Mouse (Mus musculus): ENCODE results near the gene Ninj1. TPM values are rescaled to one million over a fixed set of nuclear protein-coding genes. Genes with fewer than 3 reads are reported as not detected.

Ninj1 gene
- total RNA-seq, 2 experiments from 2014 or later = 0.76 to 27.2 TPM

- no peak for ATAC-seq (replicated peaks; ENCODE audit: low FRiP score, poor library complexity, severe bottlenecking)
Observed at GRCm38 (mm10) chr13:49218651-49219050, 31.4 kb downstream of the Ninj1 start.

DNA sequence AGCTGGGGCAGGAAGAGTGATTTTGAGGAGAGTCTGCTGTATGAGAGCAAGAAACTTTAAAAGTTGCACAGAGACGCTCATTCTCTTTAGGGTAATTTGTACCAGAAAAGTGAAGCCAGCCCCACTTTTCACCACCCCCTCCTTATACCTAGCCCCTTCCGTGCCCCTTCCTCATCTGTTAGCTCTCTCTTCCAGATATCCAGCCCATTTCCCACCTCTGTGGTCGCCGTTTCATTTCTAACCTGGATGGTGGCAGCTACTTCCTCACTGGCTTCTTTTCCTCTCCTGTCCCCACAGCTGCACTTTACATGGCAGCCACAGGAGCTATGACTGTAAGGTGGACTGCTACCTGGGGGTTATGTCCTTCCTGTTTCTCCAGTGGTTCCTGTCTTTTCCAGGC lies 32.1 kb downstream of the Ninj1 start:
- no peak for ATAC-seq (replicated peaks; ENCODE audit: low FRiP score, poor library complexity, severe bottlenecking)

DNA sequence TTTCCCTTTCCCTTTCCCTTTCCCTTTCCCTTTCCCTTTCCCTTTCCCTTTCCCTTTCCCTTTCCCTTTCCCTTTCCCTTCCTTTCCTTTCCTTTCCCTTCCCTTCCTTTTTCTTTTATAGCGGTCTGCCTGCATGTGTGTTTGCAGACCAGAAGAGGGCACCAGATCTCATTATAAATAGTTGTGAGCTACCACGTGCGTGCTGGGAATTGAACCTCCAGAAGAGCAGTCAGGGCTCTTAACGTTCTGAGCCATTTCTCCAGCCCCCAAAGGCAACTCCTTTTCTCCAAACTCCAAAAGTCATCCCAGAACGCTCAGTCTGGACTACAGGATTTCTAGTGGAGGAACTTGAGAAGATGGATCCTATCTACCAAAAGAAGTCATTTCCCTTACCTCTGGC lies 33.6 kb downstream of the Ninj1 start:
- no peak for ATAC-seq (replicated peaks; ENCODE audit: low FRiP score, poor library complexity, severe bottlenecking)

DNA sequence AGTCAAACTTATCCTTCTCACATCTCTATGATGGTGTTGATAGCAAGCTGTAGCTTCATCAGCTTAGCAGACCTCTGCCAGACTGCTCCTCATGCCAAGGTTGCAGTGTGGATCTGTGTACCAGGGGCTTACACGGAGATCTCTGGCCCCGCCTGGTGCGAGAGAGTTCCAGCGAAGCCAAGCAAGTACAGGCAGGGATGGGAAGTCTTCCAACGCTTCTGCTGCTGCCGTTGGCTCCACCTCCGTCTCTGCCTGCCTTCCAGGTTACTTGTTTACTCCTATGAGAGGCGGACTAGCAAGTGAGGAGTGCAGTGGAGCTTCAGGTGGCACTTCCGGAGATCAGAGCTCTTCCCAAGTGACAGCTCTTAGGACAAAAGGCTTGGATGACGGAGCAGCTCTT lies 37.0 kb downstream of the Ninj1 start:
- no peak for ATAC-seq (replicated peaks; ENCODE audit: low FRiP score, poor library complexity, severe bottlenecking)

DNA sequence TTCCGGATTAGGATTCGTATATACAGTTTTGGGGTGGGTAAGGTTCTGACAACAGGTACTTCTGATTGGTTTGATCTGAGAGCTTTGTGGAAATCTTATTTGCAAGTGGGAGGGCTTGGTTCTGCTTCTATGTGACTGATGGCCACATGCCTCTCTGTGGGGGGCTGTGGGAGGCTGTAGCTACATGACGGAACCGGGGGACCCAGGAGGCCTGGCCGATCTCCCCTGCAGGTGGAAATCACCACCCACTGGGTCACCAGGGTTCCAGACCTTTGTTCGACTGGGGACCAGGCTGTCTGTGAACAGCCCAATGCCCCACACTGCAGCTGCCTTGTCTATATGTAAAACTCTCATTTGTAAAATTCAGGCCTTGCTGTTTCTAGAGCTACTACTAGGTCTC lies 37.4 kb downstream of the Ninj1 start:
- no peak for ATAC-seq (replicated peaks; ENCODE audit: low FRiP score, poor library complexity, severe bottlenecking)

GRCm38 (mm10) chr13:49225159-49225558 lies 37.9 kb downstream of the Ninj1 start:
- no peak for ATAC-seq (replicated peaks; ENCODE audit: low FRiP score, poor library complexity, severe bottlenecking)

DNA sequence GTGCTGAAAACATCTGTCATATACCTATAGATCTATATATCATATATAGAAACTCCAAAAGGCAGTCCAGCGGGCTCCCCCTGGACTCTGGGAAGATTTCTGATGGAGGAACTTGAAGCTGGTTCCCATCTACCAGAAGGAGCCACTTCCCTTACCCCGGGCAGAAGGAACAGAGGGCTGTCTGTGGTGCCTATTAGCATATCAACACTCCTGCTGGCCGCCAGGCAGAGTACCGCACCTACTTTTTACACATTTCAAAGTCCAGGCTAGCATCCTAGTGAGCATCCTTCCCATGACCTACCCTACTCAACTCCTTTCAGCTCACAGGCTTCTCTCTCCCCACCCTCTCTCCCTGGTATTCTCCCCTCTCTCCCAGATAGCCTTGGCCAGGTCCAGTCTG lies 38.3 kb downstream of the Ninj1 start:
- no peak for ATAC-seq (replicated peaks; ENCODE audit: low FRiP score, poor library complexity, severe bottlenecking)

DNA sequence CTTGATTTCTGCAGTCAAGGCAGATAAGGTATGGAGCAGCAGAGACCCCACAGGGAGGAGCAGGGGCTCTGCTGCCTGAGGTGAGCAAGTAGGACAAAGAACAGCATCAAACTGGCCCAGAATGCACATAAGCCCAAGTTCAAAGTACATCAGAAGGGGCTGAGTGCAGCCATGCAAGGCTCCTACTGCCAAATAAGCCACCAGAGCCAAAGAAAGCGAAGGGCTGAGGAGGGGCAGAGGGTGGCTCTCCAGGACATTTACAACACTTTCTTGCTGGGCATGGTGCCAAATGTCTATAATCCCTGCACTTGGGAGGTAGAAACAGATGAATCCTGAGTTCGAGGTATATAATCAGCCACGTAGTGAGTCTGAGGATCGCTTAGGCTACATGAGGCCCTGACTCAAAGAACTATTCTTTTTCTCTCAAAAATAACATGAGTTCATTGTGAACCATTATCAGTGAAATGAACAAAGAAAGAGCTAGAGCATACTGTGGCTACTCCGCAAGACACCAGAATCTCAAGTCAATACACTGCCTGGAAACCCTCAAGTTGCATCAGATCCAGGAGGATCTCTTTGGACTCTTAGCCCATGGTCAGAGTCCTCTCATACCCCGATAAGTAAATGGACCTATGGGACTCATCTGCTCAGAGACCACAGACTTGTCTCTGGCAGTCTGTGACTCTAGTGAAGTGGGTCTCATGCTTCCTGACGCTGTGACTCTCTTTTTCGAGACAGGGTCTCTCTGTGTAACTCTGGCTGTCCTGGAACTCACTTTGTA lies 46.7 kb downstream of the Ninj1 start:
- ATAC-seq (replicated peaks; ENCODE audit: low FRiP score, poor library complexity, severe bottlenecking) = no peak

- ATAC-seq (replicated peaks; ENCODE audit: low FRiP score, poor library complexity, severe bottlenecking) = no peak
Observed at GRCm38 (mm10) chr13:49234711-49235110, 47.4 kb downstream of the Ninj1 start.

DNA sequence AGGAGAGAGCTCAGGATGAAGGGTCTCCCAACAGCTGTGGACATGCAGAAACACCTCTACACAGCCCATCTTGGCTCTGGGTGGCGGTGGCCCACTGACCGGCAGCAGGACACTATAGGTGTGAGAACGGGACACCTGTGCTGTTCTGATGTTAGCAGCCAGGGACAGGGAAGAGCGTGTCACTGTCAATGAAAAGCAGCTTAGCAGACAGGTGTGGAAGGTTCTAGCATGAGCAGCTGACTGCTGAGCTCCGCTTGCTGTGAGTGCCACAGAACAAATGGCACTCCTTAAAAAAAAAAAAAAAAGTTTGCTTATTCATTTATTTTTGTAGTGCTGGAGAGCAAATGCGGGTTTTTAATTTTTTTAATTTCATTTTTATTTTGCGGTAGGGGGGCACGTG lies 50.3 kb downstream of the Ninj1 start:
- no peak for ATAC-seq (replicated peaks; ENCODE audit: low FRiP score, poor library complexity, severe bottlenecking)

GRCm38 (mm10) chr13:49238737-49239136 lies 51.5 kb downstream of the Ninj1 start:
- no peak for ATAC-seq (replicated peaks; ENCODE audit: low FRiP score, poor library complexity, severe bottlenecking)

- ATAC-seq (replicated peaks; ENCODE audit: low FRiP score, poor library complexity, severe bottlenecking) = no peak
Observed at GRCm38 (mm10) chr13:49242321-49243065, 55.2 kb downstream of the Ninj1 start.

DNA sequence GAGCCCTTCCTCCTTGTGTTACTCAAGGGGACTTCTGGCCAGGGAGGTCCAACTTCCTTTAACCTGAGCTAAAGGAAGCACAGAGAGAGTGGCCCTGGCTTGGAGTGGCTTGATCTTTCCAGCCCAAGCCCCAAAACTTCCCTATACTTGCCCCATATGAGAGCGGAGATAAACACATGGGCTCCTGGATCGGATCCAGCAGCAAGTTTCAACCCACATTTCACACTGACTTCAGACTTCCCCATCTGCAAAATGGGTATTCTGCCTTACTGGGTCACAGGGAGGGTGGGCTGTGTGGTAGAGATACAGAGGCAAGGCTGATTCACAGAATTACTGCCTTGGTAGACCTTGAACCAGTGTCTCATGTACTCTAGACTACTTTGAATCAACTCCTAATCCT lies 56.2 kb downstream of the Ninj1 start:
- no peak for ATAC-seq (replicated peaks; ENCODE audit: low FRiP score, poor library complexity, severe bottlenecking)

- ATAC-seq (replicated peaks; ENCODE audit: low FRiP score, poor library complexity, severe bottlenecking) = no peak
Observed at GRCm38 (mm10) chr13:49245251-49245650, 58.0 kb downstream of the Ninj1 start.

Other genes starting within 250 kb of the Ninj1 start
- 158 and 188 TPM in 2 replicates for gene Fam120a, start 219.5 kb upstream of the Ninj1 start, total RNA-seq (2015; ENCODE audit: low replicate concordance)
- 102 and 103 TPM in 2 replicates for gene Fam120a, start 219.5 kb upstream of the Ninj1 start, total RNA-seq (2017; ENCODE audit: low replicate concordance)
- not detected in 2 replicates for gene Wnk2, start 39.5 kb upstream of the Ninj1 start, total RNA-seq (2015; ENCODE audit: low replicate concordance)
- not detected in 2 replicates for gene Wnk2, start 39.5 kb upstream of the Ninj1 start, total RNA-seq (2017; ENCODE audit: low replicate concordance)
- gene Card19, start 28.6 kb downstream of the Ninj1 start, total RNA-seq (2015; ENCODE audit: low replicate concordance) = 3.2 and 17.6 TPM in 2 replicates
- gene Card19, start 28.6 kb downstream of the Ninj1 start, total RNA-seq (2017; ENCODE audit: low replicate concordance) = 2.2 and 3.4 TPM in 2 replicates
- 0.84 and 1.4 TPM in 2 replicates for gene Susd3, start 61.2 kb downstream of the Ninj1 start, total RNA-seq (2015; ENCODE audit: low replicate concordance)
- gene Susd3, start 61.2 kb downstream of the Ninj1 start, total RNA-seq (2017; ENCODE audit: low replicate concordance) = 2.7 and 3.9 TPM in 2 replicates
- gene Fgd3, start 132.8 kb downstream of the Ninj1 start, total RNA-seq (2015; ENCODE audit: low replicate concordance) = 1.8 and 3.4 TPM in 2 replicates
- 3.1 and 5.5 TPM in 2 replicates for gene Fgd3, start 132.8 kb downstream of the Ninj1 start, total RNA-seq (2017; ENCODE audit: low replicate concordance)
- gene Bicd2, start 154.1 kb downstream of the Ninj1 start, total RNA-seq (2015; ENCODE audit: low replicate concordance) = 12.6 and 19.7 TPM in 2 replicates
- 28.8 and 35.2 TPM in 2 replicates for gene Bicd2, start 154.1 kb downstream of the Ninj1 start, total RNA-seq (2017; ENCODE audit: low replicate concordance)
- 1.4 and 1.7 TPM in 2 replicates for gene Ippk, start 233.8 kb downstream of the Ninj1 start, total RNA-seq (2015; ENCODE audit: low replicate concordance)
- 3.7 TPM in 2 replicates for gene Ippk, start 233.8 kb downstream of the Ninj1 start, total RNA-seq (2017; ENCODE audit: low replicate concordance)